Mouse (Mus musculus): Measurements from ENCODE around the gene Rnase4. TPM values are rescaled to one million over a fixed set of nuclear protein-coding genes. Genes with fewer than 3 reads are reported as not detected.
"Not testable (repeated sequence)": the region's sequence is repeated elsewhere in the genome, so short reads cannot be mapped to it uniquely, and the experiment has no call there.

Gene Rnase4
- polyA plus RNA-seq, 1 experiment = 116 TPM

DNA sequence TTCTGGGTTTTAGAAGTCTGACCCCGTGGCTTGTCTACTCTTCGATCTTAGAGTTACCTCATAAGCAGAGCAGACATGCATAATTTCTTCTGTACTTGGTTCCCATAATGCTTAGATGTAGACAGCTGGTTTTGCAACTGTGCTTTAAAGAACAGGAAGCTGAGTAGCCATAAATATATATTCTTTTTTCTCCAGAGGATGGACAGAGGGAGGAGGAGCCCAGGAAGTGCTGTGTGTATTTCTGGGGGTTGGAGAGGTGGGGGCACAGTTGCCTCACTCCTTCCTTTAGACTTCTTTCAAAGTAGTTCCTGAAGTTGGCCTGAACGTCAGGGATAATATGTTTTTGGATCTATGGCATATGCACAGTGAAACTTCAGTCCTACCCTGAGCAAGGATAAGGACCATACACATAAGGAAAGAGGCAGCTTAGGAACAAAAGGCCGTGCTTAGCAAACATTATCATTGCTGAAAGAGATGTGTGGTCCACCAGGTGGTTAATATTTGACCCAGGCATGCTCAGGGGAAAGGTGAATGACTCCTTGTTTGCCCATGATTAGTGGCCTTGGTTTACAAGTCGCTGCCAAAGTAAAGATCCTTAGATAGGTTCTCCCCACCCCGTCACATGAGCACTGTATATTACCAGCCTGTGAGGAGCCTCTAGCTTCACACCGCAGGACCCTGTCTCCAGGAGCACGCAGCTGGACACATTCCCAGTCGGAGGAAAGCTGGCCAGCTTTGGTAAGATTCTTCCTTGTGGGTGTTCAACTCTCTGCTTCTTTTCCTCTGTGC, 5.1 kb downstream of the Rnase4 start:
- H3K4me1 ChIP-seq (ENCODE audit: control insufficient read depth, insufficient read depth, low read length) = peaks cover 5% of the 10 kb centered on the region; the same call in 1 of the 2 replicates
- no peak overlapping the region for H3K4me3 ChIP-seq (ENCODE audit: insufficient read depth, low read length)
- TF ChIP-seq CTCF (IDR thresholded peaks at IDR 0.05; ENCODE audit: borderline replicate concordance, insufficient read depth, low read length) (no peak), POLR2A (IDR thresholded peaks at IDR 0.05; ENCODE audit: low read depth, low read length) (no peak)
- no peak overlapping the region for H3K27ac ChIP-seq (ENCODE audit: insufficient read depth, low read length)

DNA sequence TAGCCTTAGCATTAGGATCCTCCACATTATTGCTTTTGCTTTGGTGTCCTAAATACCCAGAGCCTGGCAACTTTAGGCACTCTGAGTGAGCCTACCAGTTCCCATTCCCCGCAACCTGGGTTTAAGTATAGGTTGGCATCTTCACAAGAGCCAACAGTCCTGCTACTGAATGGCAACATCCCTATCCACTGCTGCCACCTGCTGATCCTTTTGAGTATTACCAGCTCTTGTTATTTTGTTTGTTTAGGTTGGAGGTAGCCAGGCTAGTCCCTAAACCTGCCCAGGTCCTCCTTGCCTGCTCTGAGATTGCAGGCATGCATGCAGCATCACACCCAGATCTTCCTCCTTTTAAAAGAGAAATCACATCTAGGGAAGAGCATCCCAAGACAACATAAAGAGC, 7.4 kb downstream of the Rnase4 start:
- H3K27ac ChIP-seq (ENCODE audit: insufficient read depth, low read length); H3K4me3 ChIP-seq (ENCODE audit: insufficient read depth, low read length); H3K4me1 ChIP-seq (ENCODE audit: control insufficient read depth, insufficient read depth, low read length): not testable (repeated sequence)

DNA sequence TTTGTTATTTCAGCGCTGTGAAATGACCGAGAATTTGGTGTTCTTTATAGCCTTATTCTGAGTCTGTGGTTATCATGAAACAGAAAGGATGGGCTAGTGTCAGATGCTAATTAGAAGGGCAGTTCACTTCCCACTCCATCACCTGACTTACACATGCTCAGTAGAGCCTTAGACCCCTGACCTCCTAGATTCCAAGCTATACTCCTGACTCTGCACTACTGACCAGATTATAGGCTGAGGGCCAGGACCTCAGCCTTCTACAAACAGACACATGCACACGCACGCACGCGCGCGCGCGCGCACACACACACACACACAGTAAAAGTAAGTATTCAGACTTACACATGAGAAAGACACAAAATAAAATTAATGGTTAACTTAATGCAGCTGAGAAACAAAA, 8.0 kb downstream of the Rnase4 start:
- H3K4me1 ChIP-seq (ENCODE audit: control insufficient read depth, insufficient read depth, low read length) = peaks cover 5% of the 10 kb centered on the region; the same call in 1 of the 2 replicates
- H3K4me3 ChIP-seq (ENCODE audit: insufficient read depth, low read length) = no peak overlapping the region
- no peak overlapping the region for H3K27ac ChIP-seq (ENCODE audit: insufficient read depth, low read length)
- no peak for TF ChIP-seq POLR2A (IDR thresholded peaks at IDR 0.05; ENCODE audit: low read depth, low read length)
- no peak for TF ChIP-seq CTCF (IDR thresholded peaks at IDR 0.05; ENCODE audit: borderline replicate concordance, insufficient read depth, low read length)

DNA sequence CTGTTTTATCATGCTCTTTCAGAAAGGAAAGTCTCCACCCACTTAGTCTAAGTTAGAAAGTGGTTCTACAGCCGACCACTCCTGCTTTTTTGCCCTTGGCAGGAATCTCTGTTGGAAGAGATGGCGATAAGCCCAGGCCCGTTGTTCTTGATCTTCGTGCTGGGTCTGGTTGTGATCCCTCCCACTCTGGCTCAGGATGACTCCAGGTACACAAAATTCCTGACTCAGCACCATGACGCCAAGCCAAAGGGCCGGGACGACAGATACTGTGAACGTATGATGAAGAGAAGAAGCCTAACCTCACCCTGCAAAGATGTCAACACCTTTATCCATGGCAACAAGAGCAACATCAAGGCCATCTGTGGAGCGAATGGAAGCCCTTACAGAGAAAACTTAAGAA, 10.4 kb downstream of the Rnase4 start:
- Histone ChIP-seq H3K27ac (ENCODE audit: insufficient read depth, low read length) (no peak overlapping the region), H3K4me1 (ENCODE audit: control insufficient read depth, insufficient read depth, low read length) (no peaks in the 10 kb centered on the region), H3K4me3 (ENCODE audit: insufficient read depth, low read length) (no peak overlapping the region)
- no peak for TF ChIP-seq POLR2A (IDR thresholded peaks at IDR 0.05; ENCODE audit: low read depth, low read length)
- TF ChIP-seq CTCF (IDR thresholded peaks at IDR 0.05; ENCODE audit: borderline replicate concordance, insufficient read depth, low read length) = no peak

DNA sequence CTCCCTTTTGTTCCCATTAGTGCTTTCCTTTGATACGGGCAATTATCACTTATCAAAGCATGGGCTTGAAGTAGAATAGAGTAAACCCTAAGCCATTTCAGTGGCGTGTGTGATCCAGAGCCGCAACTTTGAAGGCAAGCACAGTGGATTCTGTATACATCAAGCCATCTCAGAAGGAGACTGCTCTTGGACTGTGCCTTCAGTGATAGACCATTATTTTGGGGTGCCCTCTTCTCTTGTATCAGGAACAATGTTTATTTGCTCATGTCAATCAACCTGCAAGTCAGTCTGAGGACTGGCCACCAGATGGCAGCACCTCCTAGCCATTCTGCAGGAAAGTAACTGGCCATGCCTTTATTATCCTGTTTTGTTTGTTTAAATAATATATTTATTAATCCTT, 12.3 kb downstream of the Rnase4 start:
- no peaks in the 10 kb centered on the region for H3K4me1 ChIP-seq (ENCODE audit: control insufficient read depth, insufficient read depth, low read length)
- no peak for TF ChIP-seq POLR2A (IDR thresholded peaks at IDR 0.05; ENCODE audit: low read depth, low read length)
- TF ChIP-seq CTCF (IDR thresholded peaks at IDR 0.05; ENCODE audit: borderline replicate concordance, insufficient read depth, low read length) = peak; percentile 77; the same call in 1 of the 2 replicates
- no peak overlapping the region for H3K4me3 ChIP-seq (ENCODE audit: insufficient read depth, low read length)
- H3K27ac ChIP-seq (ENCODE audit: insufficient read depth, low read length) = no peak overlapping the region

DNA sequence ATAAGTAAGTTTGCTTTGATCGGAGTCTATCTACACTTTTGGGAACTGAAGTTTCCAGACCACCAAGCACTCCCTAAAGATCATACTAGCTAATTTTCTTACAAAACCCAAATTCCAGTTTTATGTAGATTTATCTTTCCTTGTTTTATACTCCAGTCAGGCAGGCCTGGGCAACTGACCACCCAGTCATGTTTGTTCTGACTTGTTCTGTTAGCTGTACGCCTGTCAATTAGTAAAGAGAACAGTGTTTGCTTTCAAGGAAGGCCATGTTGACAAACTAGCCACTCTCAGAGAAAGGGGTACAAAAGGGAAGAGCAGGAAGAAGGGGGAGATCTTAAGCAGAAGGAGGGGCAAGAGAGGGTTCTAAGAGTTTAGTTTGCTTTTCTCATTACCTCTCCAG, 13.5 kb downstream of the Rnase4 start:
- Histone ChIP-seq H3K4me3 (ENCODE audit: insufficient read depth, low read length) (no peak overlapping the region), H3K4me1 (ENCODE audit: control insufficient read depth, insufficient read depth, low read length) (no peaks in the 10 kb centered on the region), H3K27ac (ENCODE audit: insufficient read depth, low read length) (no peak overlapping the region)
- TF ChIP-seq CTCF (IDR thresholded peaks at IDR 0.05; ENCODE audit: borderline replicate concordance, insufficient read depth, low read length) (no peak), POLR2A (IDR thresholded peaks at IDR 0.05; ENCODE audit: low read depth, low read length) (no peak)

DNA sequence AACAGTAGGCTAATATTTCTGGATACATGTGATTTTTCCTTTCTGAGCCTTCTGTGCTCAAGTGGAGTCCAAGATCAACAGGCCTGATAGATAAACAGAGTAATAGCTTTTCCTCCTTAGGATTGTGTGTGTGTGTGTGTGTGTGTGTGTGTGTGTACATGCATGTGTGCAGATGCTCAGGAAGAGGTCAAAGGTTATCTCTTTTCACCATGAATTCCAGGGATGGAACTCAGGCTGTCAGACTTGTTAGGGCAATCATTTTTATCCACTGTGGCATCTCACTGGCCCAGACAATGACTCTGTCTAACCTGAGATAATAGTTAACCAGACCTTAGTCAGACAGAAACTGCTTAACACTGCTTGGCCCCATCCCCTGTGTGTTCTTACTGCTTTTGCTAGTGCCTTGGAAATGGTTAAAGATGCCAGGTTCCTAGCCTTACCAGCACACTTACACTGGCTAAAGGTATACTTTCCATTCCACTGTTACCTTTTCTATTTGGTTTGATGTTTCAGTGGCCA, 15.6 kb downstream of the Rnase4 start:
- Histone ChIP-seq H3K27ac (ENCODE audit: insufficient read depth, low read length) (no peak overlapping the region), H3K4me3 (ENCODE audit: insufficient read depth, low read length) (no peak overlapping the region), H3K4me1 (ENCODE audit: control insufficient read depth, insufficient read depth, low read length) (no peaks in the 10 kb centered on the region)
- TF ChIP-seq POLR2A (IDR thresholded peaks at IDR 0.05; ENCODE audit: low read depth, low read length) = no peak
- no peak for TF ChIP-seq CTCF (IDR thresholded peaks at IDR 0.05; ENCODE audit: borderline replicate concordance, insufficient read depth, low read length)

DNA sequence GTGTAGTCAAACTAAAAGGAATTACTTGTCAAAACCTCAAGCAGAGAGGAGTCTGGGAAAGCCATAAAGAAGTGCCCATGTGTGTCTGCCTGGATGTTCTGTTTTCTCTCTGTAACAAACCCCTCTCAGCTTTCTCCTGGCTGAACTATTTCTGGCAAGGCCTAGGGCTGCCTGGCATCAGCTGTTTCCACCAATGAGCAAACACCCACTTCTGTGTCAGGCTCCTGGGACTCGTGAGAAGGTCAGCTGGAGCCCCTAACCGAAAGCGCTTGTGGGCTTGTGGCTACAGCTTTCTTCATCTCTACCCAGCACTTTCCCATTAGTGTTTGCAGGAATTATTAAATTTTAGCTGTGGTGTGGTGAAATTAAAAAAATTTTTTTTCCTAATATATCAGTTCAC, 21.1 kb downstream of the Rnase4 start:
- no peak overlapping the region for H3K27ac ChIP-seq (ENCODE audit: insufficient read depth, low read length)

DNA sequence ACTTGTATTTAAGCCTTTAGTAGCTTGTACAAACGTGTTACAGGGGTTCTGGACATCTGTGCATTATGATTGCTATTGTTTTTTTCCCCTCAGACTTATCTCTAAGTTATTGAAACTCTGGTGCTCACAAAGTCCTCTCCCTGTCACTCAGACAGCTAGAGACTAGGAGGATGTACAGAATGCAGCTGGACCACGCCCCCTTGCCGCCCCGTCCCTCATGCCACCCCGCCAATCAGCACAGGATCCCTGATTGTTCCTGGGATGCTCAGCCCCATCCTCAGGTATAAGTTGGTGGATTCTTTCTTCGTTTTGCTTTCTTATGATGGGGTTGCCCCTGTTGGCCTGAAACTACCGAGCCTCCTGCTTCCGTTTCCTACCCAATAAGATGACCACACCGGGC, 22.6 kb downstream of the Rnase4 start:
- Histone ChIP-seq H3K27ac (ENCODE audit: insufficient read depth, low read length) (no peak overlapping the region), H3K4me3 (ENCODE audit: insufficient read depth, low read length) (no peak overlapping the region), H3K4me1 (ENCODE audit: control insufficient read depth, insufficient read depth, low read length) (no peaks in the 10 kb centered on the region)
- TF ChIP-seq CTCF (IDR thresholded peaks at IDR 0.05; ENCODE audit: borderline replicate concordance, insufficient read depth, low read length) = no peak
- TF ChIP-seq POLR2A (IDR thresholded peaks at IDR 0.05; ENCODE audit: low read depth, low read length) = no peak

More for the DNA sequence above, 21.1 kb downstream of the Rnase4 start:
- TF ChIP-seq POLR2A (IDR thresholded peaks at IDR 0.05; ENCODE audit: low read depth, low read length) (no peak), CTCF (IDR thresholded peaks at IDR 0.05; ENCODE audit: borderline replicate concordance, insufficient read depth, low read length) (no peak)
- H3K4me3 ChIP-seq (ENCODE audit: insufficient read depth, low read length) = no peak overlapping the region
- H3K4me1 ChIP-seq (ENCODE audit: control insufficient read depth, insufficient read depth, low read length) = no peaks in the 10 kb centered on the region

DNA sequence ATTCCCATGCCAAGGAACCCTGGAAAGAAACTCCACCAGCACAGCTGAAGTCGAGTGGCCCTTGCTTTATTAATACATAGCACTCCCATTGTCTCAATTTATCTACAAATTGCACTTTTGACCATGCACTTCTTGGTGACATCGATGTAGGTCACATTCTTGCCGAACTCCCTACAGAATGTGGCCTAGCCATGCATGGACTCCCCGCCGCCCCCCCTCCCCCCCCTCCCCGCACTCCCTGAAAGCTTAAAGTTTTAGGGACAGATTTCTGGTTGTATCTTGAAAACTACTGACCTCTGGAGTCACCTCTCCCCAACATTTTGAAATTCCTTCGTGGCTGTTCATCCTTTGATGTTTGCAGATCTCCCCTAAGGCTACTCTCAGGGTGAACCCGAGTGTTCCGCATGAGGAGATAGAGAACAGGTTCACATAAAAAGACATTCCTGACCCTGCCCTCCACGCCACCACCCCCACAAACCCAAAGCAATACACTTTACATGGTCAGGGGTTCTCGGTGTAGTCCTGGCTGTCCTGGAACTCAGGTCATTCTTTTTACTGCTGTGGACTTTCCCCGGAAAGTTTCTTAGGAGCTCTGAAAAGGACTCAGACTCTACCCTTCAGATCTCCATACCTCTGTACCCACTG, 23.2 kb downstream of the Rnase4 start, which contains the start of gene Eddm3b:
Gene Eddm3b, plus strand, starts transcription at position 511 of the 645 bp plus-strand sequence.
- Histone ChIP-seq H3K4me3 (ENCODE audit: insufficient read depth, low read length) (no peak within 1 kb of the TSS), H3K4me1 (ENCODE audit: control insufficient read depth, insufficient read depth, low read length) (no peaks in the 10 kb centered on the region)

More for the DNA sequence above, 23.2 kb downstream of the Rnase4 start, which contains the start of gene Eddm3b:
- TF ChIP-seq POLR2A (IDR thresholded peaks at IDR 0.05; ENCODE audit: low read depth, low read length) = no peak
- no peak for TF ChIP-seq CTCF (IDR thresholded peaks at IDR 0.05; ENCODE audit: borderline replicate concordance, insufficient read depth, low read length)
- no peak within 1 kb of the TSS for H3K27ac ChIP-seq (ENCODE audit: insufficient read depth, low read length)
